Mouse (Mus musculus) liver, postnatal 0 days (tissue): ENCODE results near the gene Fer. TPM values are rescaled to one million over a fixed set of nuclear protein-coding genes. Genes with fewer than 3 reads are reported as not detected.

ENCODE experiments used
- ATAC-seq: fragments of 200-750 bp; cut with Nextera tagmentation; 2 replicates; pipeline ENCODE4 v1.8.0; 2017; ENCODE audit warnings: mild to moderate bottlenecking, moderate library complexity
- DNase-seq: peaks from one replicate; pipeline ENCODE4 v3.0.0-alpha.2; 2016
- H3K27ac ChIP-seq: fragments of 300-500 bp; sonication (generic); 2 replicates; pipeline ENCODE4 v1.5.1; 2014; ENCODE audit warnings: antibody characterized with exemption, moderate library complexity, mild to moderate bottlenecking, low read depth
- H3K27me3 ChIP-seq: fragments of 300-500 bp; sonication (generic); 2 replicates; pipeline ENCODE4 v1.6.1; 2014; ENCODE audit warnings: low read length, control low read depth, mixed read lengths; ENCODE audit not compliant: insufficient read depth
- H3K36me3 ChIP-seq: fragments of 300-500 bp; sonication (generic); replicated peaks from 2 replicates; pipeline ENCODE4 v1.6.1; 2014; ENCODE audit warnings: mild to moderate bottlenecking, control low read depth, low read length, moderate library complexity, mixed read lengths; ENCODE audit not compliant: insufficient read depth
- H3K4me1 ChIP-seq: fragments of 300-500 bp; sonication (generic); 2 replicates; pipeline ENCODE4 v1.6.1; 2014; ENCODE audit warnings: antibody characterized with exemption, mild to moderate bottlenecking, control low read depth; ENCODE audit not compliant: insufficient read depth
- H3K4me2 ChIP-seq: fragments of 300-500 bp; sonication (generic); 2 replicates; pipeline ENCODE4 v1.6.1; 2014; ENCODE audit warnings: low read depth, mild to moderate bottlenecking, low read length, moderate library complexity, mixed read lengths
- H3K4me3 ChIP-seq: fragments of 300-500 bp; sonication (generic); 2 replicates; pipeline ENCODE4 v1.5.1; 2014; ENCODE audit warnings: low read depth, low read length
- H3K9ac ChIP-seq: fragments of 300-500 bp; sonication (generic); replicated peaks from 2 replicates; pipeline ENCODE4 v1.6.1; 2014; ENCODE audit warnings: mild to moderate bottlenecking, moderate library complexity
- H3K9me3 ChIP-seq: fragments of 300-500 bp; sonication (generic); 2 replicates; pipeline ENCODE4 v1.6.1; 2016; ENCODE audit warnings: mild to moderate bottlenecking, control low read depth, low read length, mixed read lengths
- CTCF ChIP-seq: sonication (generic); IDR thresholded peaks from 2 replicates; pipeline ENCODE4 v1.5.1; 2016; ENCODE audit warnings: antibody characterized with exemption, low read depth
- EP300 ChIP-seq: IDR thresholded peaks from 2 replicates; pipeline ENCODE4 v1.6.1; 2016; ENCODE audit warnings: antibody characterized with exemption, low read depth, mild to moderate bottlenecking
- whole genome bisulfite sequencing: fragments of 180-500 bp; shearing (Covaris S2); extraction: QIAGEN DNeasy Blood & Tissue Kit; methylation state at CpG from one replicate; pipeline ENCODE4 v1.1.7; 2014; ENCODE audit not compliant: insufficient replicate concordance; 5-methylcytosine and 5-hydroxymethylcytosine counted together
- polyA plus RNA-seq: library from polyadenylated mRNA; unstranded; fragments of >200 nt; fragmentation: Nextera tagmentation; extraction: Ambion mirVana; gene quantifications from 2 replicates; pipeline ENCODE4 v1.2.1, GENCODE M21; 2015

Fer gene
- polyA plus RNA-seq, 1 experiment from 2014 or later, result 6.3 TPM

DNA sequence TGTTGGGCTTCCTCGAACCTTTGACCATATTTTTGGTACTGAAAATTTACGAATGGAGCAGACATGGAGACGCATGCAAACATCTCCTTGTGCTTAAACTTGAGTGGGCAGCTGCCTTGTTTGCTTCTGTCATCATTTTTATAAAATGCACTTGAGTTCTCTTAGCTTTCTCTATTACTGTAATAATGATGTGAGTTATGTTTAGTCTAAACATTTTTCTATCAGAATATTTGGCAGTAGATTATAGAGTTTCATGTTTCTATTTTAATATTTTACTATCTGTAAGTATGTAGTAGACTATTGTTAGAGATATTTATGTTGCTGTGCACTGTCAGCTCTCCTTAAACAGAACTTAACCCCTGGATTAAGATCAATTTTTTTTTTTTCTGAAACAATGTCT, 128.3 kb downstream of the Fer start:
- Histone ChIP-seq H3K27ac (no peak overlapping the region), H3K36me3 (no peaks in the 10 kb centered on the region), H3K4me1 (peaks cover 3% of the 10 kb centered on the region; the same call in 1 of the 2 replicates), H3K4me3 (no peak overlapping the region), H3K4me2 (no peak overlapping the region), H3K9ac (no peak overlapping the region), H3K9me3 (no peaks in the 10 kb centered on the region), H3K27me3 (no peaks in the 10 kb centered on the region)
- no peak for DNase-seq
- 77% methylated on average over 3 of the region's 3 CpGs for WGBS
- ATAC-seq, result no peak
- TF ChIP-seq EP300, result no peak

DNA sequence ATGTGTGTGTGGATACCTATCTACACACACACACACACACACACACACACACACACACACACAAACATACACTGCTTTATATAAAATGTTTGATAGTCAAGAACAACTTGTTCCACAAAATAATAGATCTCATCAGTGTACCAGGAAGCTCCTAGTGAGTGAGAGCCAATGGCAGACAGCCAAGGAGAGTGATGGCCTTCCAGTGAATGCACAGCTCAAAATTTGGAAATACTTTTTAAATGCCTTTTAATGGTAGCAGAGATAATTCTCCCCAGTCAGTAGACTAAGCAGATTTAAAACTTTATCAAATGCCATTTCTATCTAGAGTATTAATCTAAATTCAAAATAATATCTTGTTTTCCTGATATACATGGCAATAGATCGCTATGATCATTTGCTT, 133.1 kb downstream of the Fer start:
- Histone ChIP-seq H3K4me1 (peaks cover 3% of the 10 kb centered on the region; the same call in 1 of the 2 replicates), H3K36me3 (no peaks in the 10 kb centered on the region), H3K4me3 (no peak overlapping the region), H3K9me3 (no peaks in the 10 kb centered on the region), H3K27ac (no peak overlapping the region), H3K9ac (no peak overlapping the region), H3K4me2 (no peak overlapping the region), H3K27me3 (no peaks in the 10 kb centered on the region)
- DNase-seq (no peak), ATAC-seq (no peak)
- TF ChIP-seq EP300 (no peak), CTCF (no peak)
- 92% methylated on average over 1 of the region's 1 CpGs for WGBS

DNA sequence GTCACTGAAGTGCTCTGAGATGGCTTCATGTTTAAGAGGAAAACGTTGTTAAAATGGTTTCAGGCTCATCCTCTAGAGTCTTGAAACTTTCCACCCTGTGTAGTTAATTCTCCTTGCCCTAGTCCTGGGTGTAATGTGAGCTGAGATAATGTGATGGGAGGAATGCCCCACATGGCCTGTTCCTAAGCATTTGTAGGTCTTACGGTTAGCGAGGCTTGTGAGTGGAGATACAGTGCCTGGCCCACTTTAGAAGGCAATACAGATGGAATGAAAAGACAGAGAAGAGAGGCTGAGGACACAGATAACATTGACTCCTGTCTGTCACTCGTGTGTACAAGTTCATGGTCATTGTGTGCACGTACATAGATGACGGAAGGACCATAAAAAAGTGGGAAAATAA, 134.8 kb downstream of the Fer start:
- H3K4me3 ChIP-seq, result no peak overlapping the region
- H3K27ac ChIP-seq, result no peak overlapping the region
- no peaks in the 10 kb centered on the region for H3K9me3 ChIP-seq
- TF ChIP-seq CTCF (no peak), EP300 (no peak)
- no peaks in the 10 kb centered on the region for H3K36me3 ChIP-seq
- WGBS, result 82% methylated on average over 6 of the region's 6 CpGs
- DNase-seq (no peak), ATAC-seq (no peak)
- H3K4me1 ChIP-seq, result peaks cover 3% of the 10 kb centered on the region; the same call in 1 of the 2 replicates
- H3K4me2 ChIP-seq, result no peak overlapping the region
- no peak overlapping the region for H3K9ac ChIP-seq
- H3K27me3 ChIP-seq, result no peaks in the 10 kb centered on the region

DNA sequence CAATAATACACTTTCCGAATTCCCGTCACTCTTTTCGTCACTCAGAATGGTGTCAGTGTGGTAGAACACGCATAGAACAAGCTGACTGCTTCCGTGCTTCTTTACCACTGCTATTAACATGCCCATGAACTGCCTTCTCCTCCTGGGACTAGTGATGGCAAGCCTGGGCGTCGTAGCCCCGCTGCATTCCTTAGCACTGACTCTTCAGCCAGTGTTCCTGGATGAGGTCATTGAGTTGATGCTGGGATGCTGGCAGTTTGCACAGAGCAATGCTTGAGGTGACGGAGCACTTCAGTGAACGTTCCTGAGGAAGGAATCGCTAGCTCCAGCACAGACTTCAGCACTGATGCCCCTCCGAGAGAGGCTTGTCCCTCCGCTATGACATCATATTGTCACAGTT, 140.6 kb downstream of the Fer start:
- no peaks in the 10 kb centered on the region for H3K4me1 ChIP-seq
- ATAC-seq (no peak), DNase-seq (no peak)
- H3K4me2 ChIP-seq, result no peak overlapping the region
- no peak overlapping the region for H3K27ac ChIP-seq
- H3K27me3 ChIP-seq, result no peaks in the 10 kb centered on the region
- no peak overlapping the region for H3K4me3 ChIP-seq
- TF ChIP-seq CTCF (no peak), EP300 (no peak)
- H3K36me3 ChIP-seq, result no peaks in the 10 kb centered on the region
- WGBS, result 79% methylated on average over 13 of the region's 13 CpGs
- no peaks in the 10 kb centered on the region for H3K9me3 ChIP-seq
- H3K9ac ChIP-seq, result no peak overlapping the region

DNA sequence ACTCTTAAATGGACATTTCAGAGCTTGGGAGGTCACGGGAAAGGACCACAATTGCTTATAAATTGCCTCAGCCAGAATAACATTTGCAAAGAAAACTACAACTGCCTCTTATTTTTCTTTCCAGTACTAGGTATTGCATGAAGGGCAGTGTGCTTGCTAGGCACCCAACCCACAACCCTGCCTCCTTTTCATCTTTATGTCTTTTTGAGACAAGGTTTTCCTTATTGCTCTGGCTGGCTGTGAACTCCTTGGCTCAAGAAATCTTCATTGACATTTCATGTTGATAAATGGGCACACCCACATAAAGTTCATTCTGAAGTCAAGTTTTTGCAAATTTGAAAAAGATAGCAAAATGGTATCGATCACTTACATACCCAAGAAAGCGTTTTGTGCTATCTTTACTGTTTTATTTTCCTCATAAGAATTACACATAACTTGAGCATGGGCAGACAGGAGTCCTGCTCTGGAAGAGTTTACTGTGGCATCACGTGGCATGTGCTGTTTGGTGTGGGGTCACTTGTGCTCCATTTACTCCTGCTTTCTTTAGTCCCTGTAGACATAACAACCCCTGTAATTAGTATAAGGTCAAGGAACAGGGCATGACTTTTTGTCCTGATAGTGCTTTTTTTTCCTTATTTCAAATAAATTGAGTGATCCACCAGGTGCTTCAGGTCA, 142.8 kb downstream of the Fer start:
- H3K27me3 ChIP-seq, result no peaks in the 10 kb centered on the region
- H3K36me3 ChIP-seq, result no peaks in the 10 kb centered on the region
- H3K27ac ChIP-seq, result no peak overlapping the region
- DNase-seq, result no peak
- no peak overlapping the region for H3K4me2 ChIP-seq
- no peak overlapping the region for H3K9ac ChIP-seq
- H3K4me3 ChIP-seq, result no peak overlapping the region
- WGBS, result 84% methylated on average over 4 of the region's 4 CpGs
- no peaks in the 10 kb centered on the region for H3K9me3 ChIP-seq
- no peak for ATAC-seq
- no peak for TF ChIP-seq CTCF
- TF ChIP-seq EP300, result no peak
- H3K4me1 ChIP-seq, result no peaks in the 10 kb centered on the region

DNA sequence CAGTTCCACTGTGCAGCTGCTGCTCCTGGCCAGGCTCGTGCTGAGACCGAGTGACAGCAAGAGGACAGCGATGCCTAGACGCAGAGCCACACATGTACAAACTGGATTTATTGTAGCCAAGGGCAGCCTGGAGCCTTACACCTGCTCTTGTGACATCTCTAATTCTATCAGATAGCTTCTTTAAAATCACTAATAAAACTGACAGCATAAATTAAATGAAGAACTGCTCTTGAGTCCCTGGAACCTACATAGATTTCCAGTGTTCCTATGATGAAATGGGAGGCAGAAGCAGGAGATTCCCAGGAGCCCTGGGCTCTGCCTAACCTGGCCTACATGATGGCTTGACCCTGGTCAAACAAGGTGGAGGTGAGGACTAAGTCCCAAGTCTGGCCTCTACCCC, 153.7 kb downstream of the Fer start:
- no peak overlapping the region for H3K4me2 ChIP-seq
- H3K27me3 ChIP-seq, result no peaks in the 10 kb centered on the region
- no peaks in the 10 kb centered on the region for H3K9me3 ChIP-seq
- WGBS, result 89% methylated on average over 4 of the region's 4 CpGs
- ATAC-seq (no peak), DNase-seq (no peak)
- no peak overlapping the region for H3K27ac ChIP-seq
- H3K36me3 ChIP-seq, result no peaks in the 10 kb centered on the region
- H3K4me3 ChIP-seq, result no peak overlapping the region
- no peaks in the 10 kb centered on the region for H3K4me1 ChIP-seq
- TF ChIP-seq EP300 (no peak), CTCF (no peak)
- H3K9ac ChIP-seq, result no peak overlapping the region

DNA sequence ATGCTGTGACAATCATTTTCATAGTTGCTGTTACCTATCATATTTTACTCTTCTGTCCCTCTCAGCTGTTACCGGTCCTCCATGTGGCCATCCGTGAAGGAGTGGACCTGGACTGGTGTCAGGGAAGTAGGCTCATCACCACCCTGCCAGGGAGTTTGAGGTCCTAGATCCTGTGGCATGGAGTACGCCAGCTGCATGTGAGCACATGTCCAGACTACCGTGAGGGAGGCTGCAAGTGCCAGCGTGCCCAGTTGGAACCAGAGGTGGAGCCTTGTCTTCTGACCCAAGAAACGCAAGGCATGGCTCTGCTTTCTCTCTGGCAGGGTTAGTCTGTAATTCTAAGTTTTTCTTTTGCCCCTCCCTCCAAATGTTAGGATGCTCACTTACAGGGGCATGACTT, 155.4 kb downstream of the Fer start:
- no peak for TF ChIP-seq EP300
- no peak for TF ChIP-seq CTCF
- ATAC-seq (no peak), DNase-seq (no peak)
- Histone ChIP-seq H3K4me1 (no peaks in the 10 kb centered on the region), H3K4me2 (no peak overlapping the region), H3K27ac (no peak overlapping the region), H3K9ac (no peak overlapping the region), H3K4me3 (no peak overlapping the region), H3K9me3 (no peaks in the 10 kb centered on the region), H3K27me3 (no peaks in the 10 kb centered on the region), H3K36me3 (no peaks in the 10 kb centered on the region)
- WGBS, result 91% methylated on average over 6 of the region's 6 CpGs
